Mouse (Mus musculus): ENCODE results near the gene Gga1.

Gga1 gene

GRCm38 (mm10) chr15:78942663-78943062 is 65.7 kb downstream of the Gga1 start:
- DNase-seq = peak; percentile 76 to 79
